Mouse (Mus musculus): ENCODE measurements around the gene Ly86.
A peak's percentile ranks its signal among the peaks of the same experiment; 100 is the strongest.

The Ly86 gene

DNA sequence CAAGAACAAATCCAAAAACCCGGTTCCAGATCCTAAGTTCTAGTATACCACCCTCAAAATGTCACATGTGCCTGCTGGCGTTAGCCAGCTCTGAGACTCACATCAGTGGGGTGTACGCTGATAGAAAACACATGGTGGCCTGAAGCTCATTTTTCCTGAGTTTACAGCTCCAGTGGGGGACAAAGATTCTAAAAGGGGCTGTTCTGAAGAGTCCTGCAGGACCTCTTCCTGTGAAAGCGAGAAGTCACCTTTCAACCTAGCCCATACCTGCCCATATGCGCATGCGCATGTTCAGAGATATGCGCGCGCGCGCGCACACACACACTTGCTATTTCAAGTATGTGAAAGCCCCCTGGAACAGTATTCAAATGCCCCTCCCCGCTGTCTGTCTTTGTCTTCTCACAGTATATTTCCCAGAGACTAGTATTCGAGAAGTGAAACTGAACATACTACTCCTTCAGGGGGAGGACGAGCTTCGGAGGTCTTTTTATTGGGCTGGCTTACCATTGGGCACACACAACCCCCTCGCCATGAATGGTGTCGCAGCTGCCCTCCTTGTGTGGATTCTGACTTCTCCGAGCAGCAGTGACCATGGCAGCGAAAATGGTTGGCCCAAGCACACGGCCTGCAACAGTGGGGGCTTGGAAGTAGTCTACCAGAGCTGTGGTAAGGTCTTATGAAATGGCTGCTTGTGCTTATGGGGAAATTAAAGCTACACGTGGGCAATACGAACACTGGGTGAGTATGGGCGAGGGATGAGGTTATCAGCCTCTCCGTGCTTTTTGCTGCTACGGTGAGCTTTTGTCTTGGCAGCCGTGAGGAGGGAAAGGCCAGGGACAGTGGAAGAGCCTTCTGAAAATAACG is at the start of gene Ly86:
TSS of gene Ly86 (plus strand) at position 300 of the 864 bp plus-strand sequence.
- DNase-seq (ENCODE audit: low read depth), result no peak

DNA sequence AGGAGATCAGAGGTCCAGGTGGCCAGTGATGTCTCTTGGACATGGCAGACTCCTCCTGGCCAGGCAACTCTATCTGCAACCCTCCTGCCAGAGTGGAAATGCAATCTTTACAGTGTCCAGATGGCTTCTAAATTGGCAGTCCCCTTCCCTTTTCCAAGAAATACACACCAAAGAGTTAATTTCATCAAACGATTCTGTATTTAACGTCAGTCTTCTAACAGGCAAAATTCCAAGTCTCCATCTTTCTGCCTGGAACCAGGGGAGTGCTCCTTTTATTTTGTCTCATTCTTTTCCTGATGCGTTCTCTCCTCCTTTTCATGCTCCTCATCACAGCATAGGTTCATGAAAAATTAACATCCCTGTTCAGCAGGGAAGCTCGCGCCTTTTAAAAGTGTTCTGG is 47.1 kb upstream of the Ly86 start:
- DNase-seq (ENCODE audit: low read depth), result no peak

DNA sequence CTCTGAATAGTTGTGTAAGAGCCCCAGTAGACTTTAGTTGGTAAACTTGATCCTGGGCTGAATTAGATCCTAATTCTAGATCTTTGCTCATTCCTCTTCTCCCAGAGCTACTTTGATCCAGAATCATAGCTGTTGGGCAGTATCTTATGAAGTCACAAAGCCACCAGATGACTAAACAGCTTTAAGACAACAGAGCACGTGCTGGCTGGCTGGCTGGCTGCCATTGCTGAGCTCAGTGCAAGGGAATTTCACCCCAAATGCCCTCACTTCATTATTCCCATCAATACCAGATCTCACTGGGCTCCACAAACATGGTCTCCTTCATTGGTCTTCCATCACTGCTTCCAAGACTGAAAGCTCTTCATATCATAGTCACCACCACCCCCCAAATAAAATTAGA is 46.2 kb upstream of the Ly86 start:
- peak; percentile 58 for DNase-seq (ENCODE audit: low read depth)

DNA sequence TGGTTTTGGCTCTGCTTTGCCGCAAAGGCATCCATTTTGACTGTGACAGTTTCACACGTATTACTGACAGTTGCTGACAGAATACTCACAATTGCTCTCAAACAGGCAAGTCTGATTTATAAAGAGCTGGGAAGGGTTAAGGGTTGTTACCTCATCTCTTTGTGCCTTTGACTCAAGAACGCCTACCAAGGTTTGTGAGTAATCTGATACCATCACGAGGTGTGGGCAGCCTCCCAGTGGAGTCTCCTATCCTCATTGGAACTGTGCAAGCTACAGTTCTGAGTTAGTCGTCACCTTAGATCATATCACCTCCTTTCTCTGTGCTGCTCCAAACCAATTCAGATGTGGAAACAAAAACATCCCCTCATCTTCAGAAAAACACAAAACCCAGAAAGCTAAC is 42.1 kb upstream of the Ly86 start:
- DNase-seq (ENCODE audit: low read depth), result peak; percentile 88

DNA sequence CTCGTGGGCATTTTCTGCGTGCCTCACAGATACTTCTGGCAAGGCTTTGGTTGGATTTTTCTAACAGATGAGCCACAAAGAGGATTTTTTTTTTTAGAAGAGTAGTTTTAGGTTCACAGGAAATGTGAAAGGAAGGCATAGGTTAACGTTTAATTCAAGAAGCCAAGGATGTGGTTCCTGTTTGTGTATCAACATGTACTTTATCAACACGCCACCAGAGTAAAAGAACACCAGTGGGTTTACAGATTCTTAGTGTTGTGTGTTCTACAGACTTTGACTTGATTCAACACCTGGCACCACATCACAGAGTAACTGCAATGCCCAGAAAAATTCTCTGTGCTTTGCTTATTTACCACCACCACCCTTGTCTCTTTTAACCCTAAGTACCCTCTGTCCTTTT is 37.0 kb upstream of the Ly86 start:
- DNase-seq (ENCODE audit: low read depth), result no peak

DNA sequence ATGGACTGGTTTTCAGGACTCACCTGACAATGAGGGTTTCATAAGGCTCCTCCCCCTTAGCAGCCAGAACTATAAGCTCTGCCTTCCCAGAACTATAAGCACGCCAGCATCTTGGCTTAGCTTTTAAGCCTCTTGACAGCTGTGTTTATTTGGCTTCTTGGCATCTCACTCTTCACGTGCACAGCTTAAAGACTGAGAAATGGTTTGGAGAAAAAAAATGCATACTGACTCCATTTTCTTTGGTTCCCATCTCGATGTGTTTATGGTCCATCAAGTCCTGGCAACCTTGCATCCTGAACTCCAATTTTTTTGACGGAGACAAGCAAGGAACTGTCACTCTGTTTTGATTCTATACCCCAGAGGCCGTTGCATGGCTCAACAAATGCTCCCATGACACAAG is 35.7 kb upstream of the Ly86 start:
- DNase-seq (ENCODE audit: low read depth), result no peak

DNA sequence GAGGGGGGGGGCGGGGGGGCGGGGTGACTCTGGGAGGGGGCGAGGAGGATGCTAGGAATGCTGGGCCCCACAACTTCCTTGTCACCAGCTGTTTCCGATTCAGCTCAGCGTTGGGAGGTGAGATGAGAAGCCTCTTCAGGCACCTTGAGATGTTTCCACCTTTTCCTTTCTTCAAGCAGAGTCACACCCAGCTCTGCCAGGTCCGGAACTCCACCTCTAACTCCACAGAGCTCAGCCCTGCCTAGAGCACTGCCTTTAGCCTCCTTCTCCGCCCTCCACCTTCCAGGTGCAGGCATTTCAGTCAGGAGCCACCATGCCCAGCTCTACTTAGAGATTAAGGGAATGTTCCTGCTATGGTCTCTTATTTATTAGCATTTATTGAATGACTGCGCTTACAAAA is 34.7 kb upstream of the Ly86 start:
- no peak for DNase-seq (ENCODE audit: low read depth)

DNA sequence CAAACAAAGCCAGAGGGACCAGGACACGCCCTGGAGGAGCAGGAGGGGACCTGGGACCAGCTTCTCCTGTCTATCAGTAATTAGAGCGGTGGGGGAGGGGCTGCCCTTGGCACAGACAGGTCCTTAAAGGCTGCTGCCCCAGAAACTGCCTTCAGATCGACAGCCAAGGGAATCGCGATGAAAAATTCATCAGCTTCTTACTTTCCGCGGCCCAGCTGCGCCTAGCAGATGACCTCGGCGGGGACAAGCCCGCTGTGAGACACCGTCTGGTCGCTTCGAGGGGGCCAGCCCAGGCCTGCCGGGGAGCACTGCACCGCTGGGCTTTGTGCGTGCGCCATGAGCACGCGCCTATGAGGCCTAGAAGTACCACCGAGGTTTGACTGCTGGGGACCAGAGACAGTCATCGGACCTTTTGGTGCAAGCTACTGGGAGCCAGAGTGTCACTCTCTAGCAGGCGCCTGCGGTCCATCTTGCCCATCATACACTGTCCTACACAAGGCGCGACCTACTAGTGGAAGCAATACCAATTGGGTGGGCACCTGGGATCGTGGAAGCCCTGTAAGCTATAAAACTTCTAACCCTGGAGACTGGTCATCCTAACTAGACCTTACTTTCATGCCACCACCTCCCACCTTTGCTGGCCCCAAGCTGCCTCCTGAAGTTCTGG is 33.3 kb upstream of the Ly86 start:
- no peak for DNase-seq (ENCODE audit: low read depth)

DNA sequence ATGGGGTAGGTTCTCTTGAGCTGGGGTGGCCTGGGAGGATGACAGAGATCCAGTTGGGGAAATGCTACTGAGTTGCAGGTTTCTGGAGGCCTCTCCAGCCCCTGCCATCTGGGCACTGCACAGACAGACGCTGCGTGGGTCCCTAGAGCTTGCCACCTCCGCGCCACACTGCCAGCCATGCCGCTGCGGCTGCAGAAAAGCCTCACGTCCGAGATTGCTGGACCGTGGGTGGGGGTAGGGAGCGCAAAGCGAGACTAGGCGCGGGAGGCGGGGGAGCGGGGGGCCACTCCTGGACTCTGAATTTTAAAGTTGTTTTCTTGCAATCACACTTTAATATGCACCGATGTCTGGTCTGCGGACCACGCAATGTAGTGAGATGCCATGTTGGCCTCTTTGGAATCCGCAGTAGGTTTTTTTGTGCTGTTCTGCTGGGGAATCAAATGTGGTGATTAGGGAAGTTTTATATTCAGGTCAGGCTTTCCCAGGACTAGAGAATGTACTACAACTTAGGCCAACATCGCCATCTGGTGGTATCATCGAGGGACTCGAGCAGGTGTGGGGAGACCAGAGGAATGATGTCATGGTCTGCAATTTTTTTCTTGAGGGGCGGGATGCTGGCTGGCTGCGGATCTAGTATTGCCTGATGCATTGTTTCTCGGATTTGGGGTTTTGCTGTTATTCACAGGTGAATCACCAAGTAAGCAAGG is 32.6 kb upstream of the Ly86 start:
- DNase-seq (ENCODE audit: low read depth), result peak; percentile 96

DNA sequence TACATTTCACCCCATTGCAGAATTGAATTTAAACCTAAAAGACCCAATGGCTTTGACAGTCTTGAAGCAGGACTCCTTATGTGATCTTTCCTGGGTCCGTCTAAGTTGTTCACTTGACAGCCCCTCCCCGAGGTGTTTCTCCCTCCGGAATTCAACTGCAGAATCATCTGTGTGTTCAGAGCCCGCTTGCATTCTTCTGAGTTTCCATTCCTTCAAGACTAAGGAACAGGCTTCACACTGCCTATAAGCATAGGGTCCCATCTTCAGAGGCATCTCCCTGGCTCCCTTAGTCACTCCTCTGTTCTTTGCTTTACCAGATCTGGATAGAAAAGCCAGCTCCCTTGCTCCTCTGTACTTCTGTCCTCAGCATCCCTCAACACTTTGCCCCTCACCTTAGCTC is 32.1 kb upstream of the Ly86 start:
- no peak for DNase-seq (ENCODE audit: low read depth)

DNA sequence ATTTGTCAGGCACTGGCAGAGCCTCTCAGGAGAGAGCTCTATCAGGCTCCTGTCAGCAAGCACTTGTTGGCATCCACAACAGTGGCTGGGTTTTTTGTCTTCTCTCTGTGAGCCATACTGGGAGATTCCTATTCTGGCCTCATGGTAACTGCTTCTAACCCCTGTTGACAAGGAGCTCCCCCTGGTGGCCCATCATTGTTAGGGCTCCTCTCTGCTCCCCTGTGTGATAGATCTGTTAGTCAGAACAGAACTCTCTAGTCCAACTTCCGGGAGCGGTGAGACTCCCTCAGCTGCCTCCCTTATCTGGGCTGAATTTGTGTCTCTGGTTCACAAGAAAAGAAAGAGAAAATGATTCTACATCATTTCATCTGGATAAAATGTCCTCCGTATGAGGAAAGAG is 19.5 kb upstream of the Ly86 start:
- peak; percentile 81 for DNase-seq (ENCODE audit: low read depth)

DNA sequence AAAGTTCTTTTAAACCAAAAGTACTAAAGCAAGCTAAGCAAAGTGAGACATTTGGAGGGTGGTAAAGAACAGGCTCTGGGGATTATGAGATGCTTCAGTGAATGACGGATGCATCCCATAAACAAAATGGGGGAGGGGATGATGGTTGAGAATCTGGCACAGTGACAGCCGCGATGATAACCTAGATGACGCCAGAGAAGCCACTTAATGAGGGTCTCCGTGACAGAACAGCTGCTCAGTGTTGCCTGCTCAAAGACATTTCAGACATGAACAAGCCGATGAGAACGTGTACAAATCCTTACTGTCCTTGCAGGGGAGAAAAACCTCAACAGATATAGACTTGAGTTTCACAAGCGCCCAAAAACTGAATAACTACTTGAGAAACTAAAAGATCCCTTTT is 15.3 kb upstream of the Ly86 start:
- no peak for DNase-seq (ENCODE audit: low read depth)

DNA sequence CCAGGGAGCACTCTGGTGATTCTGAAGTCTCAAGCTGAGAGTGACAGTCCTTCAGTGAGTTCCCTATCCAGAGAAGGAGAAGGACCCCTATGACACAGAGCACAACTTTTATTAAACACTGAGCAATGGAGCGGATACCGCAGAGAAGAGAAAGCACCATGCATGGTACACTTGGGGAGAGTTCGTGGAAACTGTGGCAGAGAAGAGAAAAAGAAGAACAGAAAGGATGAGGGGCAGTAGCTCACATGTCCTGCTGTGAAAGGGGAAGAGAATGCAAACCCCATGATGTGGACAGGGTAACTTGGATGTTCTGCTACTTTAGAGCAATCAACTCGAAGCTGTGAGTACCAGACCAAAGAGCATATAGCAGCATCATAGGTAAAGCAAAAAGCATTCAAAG is 14.0 kb upstream of the Ly86 start:
- DNase-seq (ENCODE audit: low read depth), result no peak

DNA sequence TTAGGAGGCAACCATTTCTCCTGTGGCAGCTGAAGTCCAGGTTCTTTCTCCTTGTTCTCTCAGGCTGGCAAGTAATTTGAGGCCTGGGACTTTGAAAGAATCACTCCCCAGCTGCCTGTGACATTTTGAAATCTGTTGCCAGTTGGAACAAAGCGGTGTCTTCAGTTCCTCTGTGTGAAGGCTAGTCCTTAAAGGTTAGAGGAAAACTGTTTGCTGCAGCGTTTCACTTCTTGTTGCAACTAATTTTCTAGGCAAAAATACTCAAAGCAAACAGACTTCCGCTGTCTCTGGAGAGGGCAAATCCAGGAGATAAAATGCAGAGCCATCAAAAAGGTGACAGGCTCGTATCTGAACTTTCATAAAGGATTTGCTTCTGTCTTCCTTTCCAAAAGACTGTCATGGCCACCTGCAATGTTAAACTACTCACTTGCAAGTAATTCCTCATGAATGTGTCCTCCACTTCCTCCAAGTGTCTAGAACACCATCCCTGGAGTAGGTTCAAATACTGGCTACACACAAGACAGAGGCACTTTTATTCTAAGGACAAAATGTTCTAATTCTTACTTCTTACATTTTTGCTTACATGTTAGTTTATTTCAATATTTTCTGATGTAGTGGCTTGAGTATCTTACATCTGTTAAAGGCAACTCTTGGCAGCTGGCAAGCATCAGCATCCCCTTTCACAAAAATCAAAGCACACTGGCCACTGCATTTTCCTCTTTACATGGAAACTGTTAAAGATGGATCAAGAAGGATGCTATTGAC is 12.0 kb upstream of the Ly86 start:
- no peak for DNase-seq (ENCODE audit: low read depth)

DNA sequence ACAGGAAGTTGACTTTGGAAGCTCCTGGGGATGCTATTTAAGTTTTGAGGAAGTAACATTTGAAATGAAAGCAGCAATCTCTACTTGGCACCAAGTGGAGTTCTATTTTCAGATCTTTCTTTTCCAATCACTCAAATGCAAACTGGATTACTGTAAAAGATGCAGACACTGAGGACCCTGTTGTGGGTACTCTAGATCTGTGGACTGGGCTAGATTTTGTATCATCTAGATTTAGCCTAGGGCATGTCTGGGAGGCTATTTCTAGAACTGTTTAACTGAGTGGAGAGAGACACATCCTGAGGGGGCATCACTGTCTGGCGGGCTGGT is 11.5 kb upstream of the Ly86 start:
- DNase-seq (ENCODE audit: low read depth), result no peak

DNA sequence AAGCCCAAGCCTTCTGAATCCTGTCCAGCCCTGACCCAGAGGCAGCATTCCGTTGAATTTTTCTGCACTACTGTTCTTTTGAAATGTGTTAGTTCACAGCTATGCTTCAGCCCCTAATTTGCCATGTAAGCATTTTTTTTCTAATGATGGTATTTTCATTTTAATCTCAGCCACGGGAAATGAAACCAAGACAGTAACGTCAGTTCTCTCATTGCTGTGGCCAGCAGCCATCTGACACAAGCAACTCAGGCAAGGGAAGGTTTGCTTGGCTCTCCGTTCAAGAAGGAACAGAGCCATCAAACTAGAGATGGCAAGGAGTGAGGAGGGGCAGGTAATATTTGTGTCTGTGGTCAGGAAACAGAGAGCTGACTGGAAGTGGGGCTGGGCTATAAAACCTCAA is 7.7 kb upstream of the Ly86 start:
- DNase-seq (ENCODE audit: low read depth), result no peak

DNA sequence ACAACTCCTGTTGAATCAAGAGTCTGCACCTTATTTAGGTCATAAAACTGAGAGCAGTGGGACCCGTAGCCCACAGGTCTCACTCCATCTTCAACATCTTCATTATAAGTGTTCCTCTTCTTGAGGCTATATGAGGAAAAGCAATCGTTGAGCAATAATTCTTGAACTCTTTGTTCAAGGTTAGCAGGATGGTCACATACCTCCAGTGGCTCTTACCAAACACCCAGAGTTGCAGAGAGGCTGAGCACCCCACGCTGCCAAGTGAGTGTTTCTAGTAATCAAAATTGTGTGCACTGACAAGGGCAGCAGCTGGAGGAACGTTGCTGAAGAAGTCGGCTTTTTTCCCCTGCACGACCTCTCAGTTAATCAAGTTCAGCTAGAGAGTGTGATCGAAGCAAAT is 7.1 kb upstream of the Ly86 start:
- no peak for DNase-seq (ENCODE audit: low read depth)

DNA sequence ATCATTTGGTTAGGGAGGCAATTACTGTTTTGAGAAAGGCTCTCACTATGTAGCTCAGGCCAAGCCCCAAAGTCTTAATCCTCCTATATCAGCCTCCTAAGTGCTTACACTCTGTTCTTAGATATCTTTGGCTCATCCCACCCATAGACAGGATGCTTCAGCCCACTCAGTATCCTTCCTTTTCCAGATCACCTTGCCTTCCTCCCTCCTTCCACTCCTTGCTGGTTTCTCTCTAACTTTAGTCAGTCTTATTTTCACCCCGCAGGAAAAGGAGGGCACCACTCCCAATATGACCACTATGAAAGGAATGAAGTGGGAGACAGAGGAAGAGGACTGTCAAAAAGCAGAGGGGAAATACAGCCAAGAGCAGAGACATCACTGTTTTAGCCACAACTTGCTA is 2.2 kb upstream of the Ly86 start:
- DNase-seq (ENCODE audit: low read depth), result no peak

DNA sequence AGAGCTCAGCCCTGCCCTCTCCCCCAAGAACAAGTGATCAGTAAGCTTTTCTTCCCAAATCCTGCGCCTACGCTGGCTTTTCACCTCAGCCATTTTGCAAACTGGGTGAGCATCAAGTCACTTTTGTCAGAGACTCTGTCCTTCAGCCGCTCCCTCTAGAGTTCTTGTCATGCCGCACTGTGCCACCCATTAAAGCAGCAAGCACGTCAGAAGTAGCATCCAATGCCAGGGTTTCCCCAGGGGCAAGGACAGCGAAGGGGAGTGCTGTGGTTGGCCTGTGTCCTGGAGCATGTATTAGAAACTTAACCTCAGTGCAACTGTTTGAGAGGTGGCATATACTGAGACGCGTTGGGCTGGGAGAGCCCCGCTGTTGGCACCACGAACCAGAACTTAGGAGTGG is 815 bp downstream of the Ly86 start:
- no peak for DNase-seq (ENCODE audit: low read depth)

DNA sequence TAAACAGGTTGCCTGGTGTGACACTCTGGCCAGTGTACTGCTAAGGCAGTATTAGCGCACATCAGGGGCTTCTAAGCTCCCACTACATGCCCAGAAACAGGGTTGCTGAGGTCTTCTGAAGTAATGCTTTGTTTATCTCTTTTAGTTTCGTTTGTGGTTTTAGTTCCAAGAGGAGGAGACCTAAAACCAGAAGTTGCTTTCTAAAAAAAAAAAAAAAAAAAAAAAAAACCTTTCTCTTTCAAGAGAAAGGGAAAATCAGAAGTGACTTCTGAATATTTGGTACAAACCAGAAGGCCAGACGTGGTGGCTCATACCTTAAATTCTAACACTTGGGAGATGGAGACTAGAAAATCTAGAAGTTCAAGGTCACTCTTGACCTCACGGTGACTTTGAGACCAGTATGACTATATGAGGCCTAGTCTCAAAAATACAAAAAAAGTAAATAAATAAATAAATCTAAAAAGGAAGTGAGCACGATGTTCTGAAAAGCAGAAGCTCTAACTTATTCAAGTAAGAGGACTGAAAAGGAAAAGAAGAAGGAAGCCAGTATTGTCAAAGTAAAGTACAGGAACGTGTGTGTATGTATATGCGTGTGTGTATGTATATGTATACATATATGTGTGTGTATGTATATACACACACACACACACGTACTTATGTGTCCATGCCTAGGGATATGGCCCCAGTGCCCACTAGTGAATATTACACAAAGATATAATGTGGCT is 3.0 kb downstream of the Ly86 start:
- DNase-seq (ENCODE audit: low read depth), result no peak

DNA sequence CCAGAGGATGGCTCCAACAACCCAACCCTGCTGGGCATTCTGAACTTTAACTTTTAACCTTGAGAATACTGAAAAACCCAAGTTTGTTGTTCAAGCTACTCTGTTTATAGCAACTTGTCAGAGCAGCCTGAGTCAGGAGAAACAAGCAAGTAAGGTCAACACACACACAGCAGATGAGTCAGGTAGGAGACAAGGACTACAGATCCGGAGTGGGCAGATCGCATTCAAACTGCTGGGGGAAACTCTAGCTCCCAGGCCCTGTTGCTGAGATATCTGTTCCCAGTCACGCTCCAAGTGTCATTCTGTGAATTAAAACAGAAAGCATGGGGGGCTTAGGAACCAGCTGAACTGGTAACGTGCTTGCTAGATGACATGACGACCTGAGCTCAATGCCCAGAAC is 4.0 kb downstream of the Ly86 start:
- no peak for DNase-seq (ENCODE audit: low read depth)

DNA sequence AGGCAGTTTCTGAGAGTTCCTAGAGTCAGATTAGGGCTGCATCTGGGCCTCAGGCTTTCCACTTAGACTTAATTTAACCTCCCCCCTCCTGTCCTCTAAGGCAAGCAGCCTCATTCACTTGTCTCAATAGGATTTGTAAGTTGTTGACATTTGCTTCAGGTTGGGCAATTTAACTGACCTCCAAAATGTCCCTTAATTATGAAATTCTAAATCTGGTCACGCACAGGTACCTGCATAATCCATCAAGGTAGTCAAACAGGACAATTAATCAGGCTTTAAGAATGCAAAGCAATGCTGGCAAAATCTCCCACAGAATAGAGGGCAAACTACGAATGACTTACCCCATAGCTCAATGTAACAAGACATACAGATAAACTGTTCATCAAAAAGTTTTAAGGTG is 8.0 kb downstream of the Ly86 start:
- no peak for DNase-seq (ENCODE audit: low read depth)
